Mouse (Mus musculus) heart, embryonic 11.5 days (tissue): ENCODE results near the gene Elmo2. TPM values are rescaled to one million over a fixed set of nuclear protein-coding genes. Genes with fewer than 3 reads are reported as not detected.

Source experiments
- ATAC-seq: fragments of 200-750 bp; cut with Nextera tagmentation; replicated peaks from 2 replicates; pipeline ENCODE4 v1.8.0; 2017; ENCODE audit warnings: moderate library complexity; ENCODE audit not compliant: insufficient number of reproducible peaks, low FRiP score, low TSS enrichment
- H3K27ac ChIP-seq: fragments of 300-500 bp; sonication (generic); 2 replicates; pipeline ENCODE4 v1.5.1; 2014; ENCODE audit warnings: mild to moderate bottlenecking, low read depth, low read length
- H3K27me3 ChIP-seq: fragments of 300-500 bp; sonication (generic); 2 replicates; pipeline ENCODE4 v1.6.1; 2014; ENCODE audit warnings: mild to moderate bottlenecking, low read length, mixed read lengths; ENCODE audit not compliant: control insufficient read depth, insufficient read depth
- H3K36me3 ChIP-seq: fragments of 300-500 bp; sonication (generic); 2 replicates; pipeline ENCODE4 v1.6.1; 2014; ENCODE audit warnings: mild to moderate bottlenecking, low read length, moderate library complexity, mixed read lengths; ENCODE audit not compliant: control insufficient read depth, insufficient read depth
- H3K4me1 ChIP-seq: fragments of 300-500 bp; sonication (generic); 2 replicates; pipeline ENCODE4 v1.6.1; 2014; ENCODE audit warnings: low read length; ENCODE audit not compliant: control insufficient read depth, insufficient read depth
- H3K4me2 ChIP-seq: fragments of 300-500 bp; sonication (generic); 2 replicates; pipeline ENCODE4 v1.6.1; 2014; ENCODE audit warnings: mild to moderate bottlenecking, moderate library complexity
- H3K4me3 ChIP-seq: fragments of 300-500 bp; sonication (generic); 2 replicates; pipeline ENCODE4 v1.5.1; 2014; ENCODE audit warnings: low read depth, low read length
- H3K9ac ChIP-seq: fragments of 300-500 bp; sonication (generic); 2 replicates; pipeline ENCODE4 v1.6.1; 2014; ENCODE audit warnings: mild to moderate bottlenecking, low read depth, low read length, moderate library complexity
- H3K9me3 ChIP-seq: fragments of 300-500 bp; sonication (generic); replicated peaks from 2 replicates; pipeline ENCODE4 v1.6.1; 2016; ENCODE audit warnings: low read length; ENCODE audit not compliant: control insufficient read depth
- WGBS: fragments of 180-500 bp; shearing (Covaris S2); extraction: QIAGEN DNeasy Blood & Tissue Kit; methylation state at CpG from one replicate; pipeline ENCODE4 v1.1.7; 2014; ENCODE audit not compliant: insufficient replicate concordance; 5-methylcytosine and 5-hydroxymethylcytosine counted together
- polyA plus RNA-seq: library from polyadenylated mRNA; unstranded; fragments of >200 nt; fragmentation: Nextera tagmentation; extraction: Ambion mirVana; gene quantifications from 2 replicates; pipeline ENCODE4 v1.2.1, GENCODE M21; 2014

Elmo2 gene
- polyA plus RNA-seq, 1 experiment from 2014 or later = 50.6 TPM

DNA sequence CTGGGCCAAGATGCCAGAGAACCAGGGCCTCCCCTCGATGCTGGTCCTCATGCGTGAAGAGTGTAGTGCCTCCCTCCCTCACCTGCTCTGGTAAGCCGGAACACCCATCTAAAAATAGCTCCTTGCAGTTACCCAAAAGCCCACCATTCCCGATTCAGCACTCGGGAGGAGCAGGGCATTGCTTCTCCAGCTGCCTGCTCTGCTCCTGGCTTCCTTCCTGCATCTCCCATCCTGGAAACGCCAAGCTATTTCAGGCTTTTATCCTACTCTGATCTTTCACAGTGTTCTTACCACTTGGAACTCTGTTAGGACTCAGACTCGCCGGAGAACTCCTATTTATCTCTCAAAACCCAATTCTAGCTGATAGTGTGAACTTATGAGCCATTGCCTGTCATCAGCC lies 85.9 kb downstream of the Elmo2 start:
- H3K4me2 ChIP-seq = no peak overlapping the region
- WGBS = 16% methylated on average over 8 of the region's 8 CpGs
- H3K9ac ChIP-seq = no peak overlapping the region
- no peak for ATAC-seq
- no peak overlapping the region for H3K27ac ChIP-seq
- peaks cover 92% of the 10 kb centered on the region for H3K27me3 ChIP-seq
- H3K9me3 ChIP-seq = no peaks in the 10 kb centered on the region
- H3K36me3 ChIP-seq = no peaks in the 10 kb centered on the region
- H3K4me3 ChIP-seq = no peak overlapping the region
- H3K4me1 ChIP-seq = no peaks in the 10 kb centered on the region

DNA sequence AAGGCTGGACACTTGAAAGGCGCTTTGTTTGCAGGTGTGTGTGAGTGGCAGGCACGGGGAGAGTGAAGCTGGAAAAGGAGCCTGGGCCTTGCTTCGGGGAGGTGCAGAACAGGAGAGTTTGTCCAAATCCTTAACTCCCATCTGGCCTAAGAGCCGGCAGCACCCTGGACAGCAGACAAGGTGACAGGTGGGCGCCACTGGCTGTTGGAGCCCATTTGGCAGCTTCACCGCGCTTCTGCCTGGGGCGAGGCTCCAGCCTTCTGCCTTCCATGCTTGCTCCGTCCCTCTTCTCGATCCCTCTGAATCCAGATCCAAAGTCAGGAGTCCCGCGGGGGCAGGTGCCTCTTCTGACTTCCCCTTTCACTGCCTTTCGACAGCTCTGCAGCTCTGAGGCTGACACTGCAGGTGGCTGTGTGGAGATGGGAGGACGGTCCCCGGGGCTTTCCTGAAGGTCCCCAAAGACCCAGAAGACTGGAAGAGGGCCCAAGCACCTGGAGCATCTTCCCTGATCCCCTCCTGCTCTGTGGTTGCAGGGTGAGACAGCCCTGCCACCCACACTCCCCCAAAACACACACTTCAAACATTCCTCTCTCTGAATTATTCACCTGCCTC lies 86.6 kb downstream of the Elmo2 start:
- no peak for ATAC-seq
- H3K9ac ChIP-seq = no peak overlapping the region
- H3K4me3 ChIP-seq = no peak overlapping the region
- WGBS = 10% methylated on average over 15 of the region's 15 CpGs
- no peaks in the 10 kb centered on the region for H3K36me3 ChIP-seq
- peaks cover 5% of the 10 kb centered on the region; the same call in 1 of the 2 replicates for H3K4me1 ChIP-seq
- peaks cover 96% of the 10 kb centered on the region for H3K27me3 ChIP-seq
- no peak overlapping the region for H3K4me2 ChIP-seq
- no peaks in the 10 kb centered on the region for H3K9me3 ChIP-seq
- no peak overlapping the region for H3K27ac ChIP-seq

DNA sequence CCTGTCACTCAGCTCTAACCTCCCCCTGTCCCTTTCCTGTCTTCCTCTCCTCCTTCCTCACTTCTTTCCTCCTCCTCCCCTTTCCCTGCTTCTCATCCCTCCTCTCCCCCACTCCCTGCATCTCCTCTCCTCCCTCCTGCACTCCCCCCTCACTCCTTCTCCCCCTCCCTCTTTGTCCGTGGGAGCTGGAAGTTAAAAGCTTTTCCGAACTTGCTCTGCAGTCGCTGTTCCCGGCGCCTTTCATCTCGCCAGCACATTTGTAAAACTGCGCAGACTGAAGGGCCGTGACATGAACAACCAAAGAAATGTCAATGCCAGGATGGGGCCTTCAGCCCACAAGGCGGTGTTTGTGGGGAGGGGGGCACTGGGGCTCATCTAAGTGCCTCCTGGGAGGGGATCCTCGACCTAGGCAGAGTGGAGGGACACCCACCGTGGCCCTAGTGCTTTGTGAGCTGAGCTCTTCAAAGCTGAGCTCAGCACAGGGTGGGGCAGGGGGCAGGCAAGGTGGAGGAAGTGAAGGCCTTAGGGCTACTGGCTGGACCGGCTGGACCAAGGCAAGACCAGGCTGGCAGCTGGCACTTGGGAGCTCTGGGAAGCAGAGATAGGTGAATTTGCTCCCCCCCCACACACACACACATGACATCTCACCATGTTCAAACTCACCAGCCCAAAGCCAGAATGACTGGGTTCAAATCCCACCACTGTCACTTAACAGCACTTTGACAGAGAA lies 87.7 kb downstream of the Elmo2 start:
- Histone ChIP-seq H3K4me1 (peaks cover 11% of the 10 kb centered on the region), H3K9me3 (no peaks in the 10 kb centered on the region), H3K9ac (no peak overlapping the region), H3K27ac (no peak overlapping the region), H3K4me3 (no peak overlapping the region), H3K27me3 (peaks cover 99% of the 10 kb centered on the region), H3K4me2 (no peak overlapping the region), H3K36me3 (no peaks in the 10 kb centered on the region)
- no peak for ATAC-seq
- 12% methylated on average over 12 of the region's 12 CpGs for WGBS

Other genes with a start within 250 kb of the Elmo2 start
- gene 1700025C18Rik, start 235.7 kb downstream of the Elmo2 start, polyA plus RNA-seq = not detected in 2 replicates
- 0.06 and 0.16 TPM in 2 replicates for gene Cdh22, start 91.6 kb downstream of the Elmo2 start, polyA plus RNA-seq
- 32.4 and 38.9 TPM in 2 replicates for gene Slc35c2, start 38.6 kb downstream of the Elmo2 start, polyA plus RNA-seq
- gene Zfp663, start 42.2 kb upstream of the Elmo2 start, polyA plus RNA-seq = 0.28 and 0.69 TPM in 2 replicates
- gene Zfp334, start 61.8 kb upstream of the Elmo2 start, polyA plus RNA-seq = 9.2 and 10.7 TPM in 2 replicates
- 0.06 TPM in 1 of 2 replicates, not detected in the other for gene Ocstamp, start 73.9 kb upstream of the Elmo2 start, polyA plus RNA-seq
- 0.29 and 0.61 TPM in 2 replicates for gene Slc13a3, start 146.8 kb upstream of the Elmo2 start, polyA plus RNA-seq
- gene Trp53rka, start 166.8 kb upstream of the Elmo2 start, polyA plus RNA-seq = 24.8 and 28.1 TPM in 2 replicates
- 2.6 and 4.1 TPM in 2 replicates for gene Slc2a10, start 177.3 kb upstream of the Elmo2 start, polyA plus RNA-seq